Mouse (Mus musculus): ENCODE measurements around the gene Ubr2.

Gene Ubr2

DNA sequence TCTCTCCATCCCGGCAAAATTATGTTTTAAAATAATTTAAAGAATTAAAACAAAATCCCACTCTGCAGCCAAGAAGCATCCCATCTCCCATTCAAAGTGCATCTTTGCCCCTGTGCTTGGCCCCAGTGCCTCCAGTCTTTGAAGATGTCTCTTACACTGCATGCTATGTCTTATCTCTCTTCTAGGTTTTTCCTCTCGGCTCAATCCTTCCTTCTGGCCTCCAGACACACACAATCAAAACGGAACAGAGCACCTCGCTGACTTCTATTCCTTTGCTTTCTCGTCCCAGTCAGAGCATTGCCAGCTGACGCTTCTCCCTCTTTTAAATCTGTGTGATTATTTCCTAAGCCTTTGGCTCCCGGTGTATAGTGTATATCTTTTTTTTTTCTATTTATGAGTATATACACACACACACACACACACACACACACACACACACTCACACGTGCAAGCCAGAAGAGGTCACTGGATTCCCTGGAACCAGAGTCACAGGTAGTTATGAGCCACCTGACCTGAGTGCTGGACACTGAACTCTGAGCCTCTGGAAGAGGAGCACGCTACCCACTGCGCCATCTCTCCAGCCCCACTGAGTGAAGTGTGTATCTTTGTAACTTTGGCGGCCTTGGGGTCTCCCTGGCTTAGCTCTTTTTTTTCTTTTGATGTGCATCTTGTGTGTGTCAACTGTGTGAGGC is 125.0 kb downstream of the Ubr2 start:
- DNase-seq (ENCODE audit: inconsistent age in 2 of 2, low spot score in 1 of 2), result no peak

DNA sequence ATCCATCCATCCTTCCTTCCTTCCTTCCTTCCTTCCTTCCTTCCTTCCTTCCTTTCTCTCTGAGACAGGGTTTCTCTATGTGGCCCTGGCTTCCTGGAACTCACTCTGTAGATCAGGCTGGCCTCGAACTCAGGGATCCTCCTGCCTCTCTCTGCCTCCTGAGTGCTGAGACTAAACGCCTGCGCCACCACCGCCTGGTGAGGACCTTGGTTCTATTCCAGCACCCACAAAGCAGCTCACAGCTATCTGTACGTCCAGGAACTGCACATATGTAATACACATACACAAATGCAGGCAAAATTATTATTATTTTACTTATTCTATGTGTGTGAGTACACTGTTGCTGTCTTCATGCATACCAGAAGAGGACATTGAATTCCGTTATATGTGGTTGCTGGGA is 125.6 kb downstream of the Ubr2 start:
- DNase-seq (ENCODE audit: inconsistent age in 2 of 2, low spot score in 1 of 2), result no peak

GRCm38 (mm10) chr17:46883107-46883506 is 127.2 kb downstream of the Ubr2 start:
- no peak for DNase-seq (ENCODE audit: inconsistent age in 2 of 2, low spot score in 1 of 2)

DNA sequence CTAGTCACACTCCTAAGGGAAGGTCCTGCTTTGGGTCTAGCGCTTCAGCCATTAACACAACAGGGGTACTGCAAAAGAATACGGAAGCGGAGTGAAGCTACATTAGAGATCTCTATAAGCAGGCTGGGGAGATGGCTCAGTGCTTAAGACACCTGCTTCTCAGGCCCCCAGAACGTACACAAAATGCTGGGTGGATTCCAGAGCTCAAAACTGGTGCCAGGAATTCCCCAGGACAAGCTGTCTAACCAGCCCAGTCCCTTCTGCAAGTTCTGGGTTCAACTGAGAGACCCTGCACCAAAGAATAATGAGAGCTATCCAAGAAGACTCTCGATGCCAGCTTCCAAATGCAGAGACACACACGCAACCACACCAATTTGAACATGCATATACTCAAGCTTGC is 128.6 kb downstream of the Ubr2 start:
- no peak for DNase-seq (ENCODE audit: inconsistent age in 2 of 2, low spot score in 1 of 2)

GRCm38 (mm10) chr17:46880322-46880721 is 130.0 kb downstream of the Ubr2 start:
- no peak for DNase-seq (ENCODE audit: inconsistent age in 2 of 2, low spot score in 1 of 2)

- peak; percentile 66 to 82 for DNase-seq (ENCODE audit: inconsistent age in 2 of 2, low spot score in 1 of 2)
Observed at GRCm38 (mm10) chr17:46879841-46880311, 130.5 kb downstream of the Ubr2 start.

Measured in adrenal gland, adult (tissue).